Mouse (Mus musculus) layer of hippocampus, adult 8-10 months (tissue): Measurements from ENCODE around the gene Tm9sf2. TPM values are rescaled to one million over a fixed set of nuclear protein-coding genes. Genes with fewer than 3 reads are reported as not detected.
"Not testable (repeated sequence)": the region's sequence is repeated elsewhere in the genome, so short reads cannot be mapped to it uniquely, and the experiment has no call there.

Experiments
- DNase-seq, 2 experiments: peaks; one replicate each; pipeline ENCODE4 v3.0.0; 2022; ENCODE audit warnings: low spot score in 2 of 2
- total RNA-seq, 4 experiments: library from RNA; stranded (reverse); gene quantifications; 2 replicates each; pipeline ENCODE4 v1.2.4; 2022

Gene Tm9sf2
- 100 to 1,000 TPM in 3 of 4 experiments, 10 to 100 TPM in 1; 99.6 to 111 (median 105) TPM for total RNA-seq

DNA sequence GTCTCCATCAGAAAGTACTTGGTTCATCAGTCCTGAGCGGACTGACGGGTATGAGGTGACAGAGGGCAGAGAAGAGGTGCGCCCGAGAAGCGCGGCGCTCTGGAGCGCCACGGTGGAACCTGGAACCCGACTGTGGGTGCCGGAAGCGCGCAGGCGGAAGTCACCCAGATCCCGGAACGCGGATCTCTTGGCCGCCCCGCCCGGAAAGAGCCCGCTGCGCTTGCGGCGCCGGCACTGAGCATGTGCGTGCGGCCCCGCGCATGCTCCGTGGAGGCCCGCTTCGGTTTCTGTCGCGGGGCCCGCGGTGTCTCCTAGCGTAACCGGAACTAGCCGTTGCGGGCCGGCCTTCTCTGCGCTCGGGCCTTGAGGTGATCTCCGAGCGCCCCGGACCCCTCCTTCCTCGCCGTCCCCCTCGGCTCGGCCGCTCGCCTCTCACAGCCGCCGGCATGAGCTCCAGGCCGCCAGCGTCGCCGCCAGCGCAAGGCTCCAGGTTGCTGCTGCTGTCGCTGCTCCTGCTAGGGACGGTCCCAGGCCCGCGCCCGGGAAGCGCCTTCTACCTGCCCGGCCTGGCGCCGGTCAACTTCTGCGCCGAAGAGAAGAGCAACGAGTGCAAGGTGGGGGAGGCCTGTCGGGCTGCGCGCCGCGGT, at the start of gene Tm9sf2:
Gene Tm9sf2, plus strand, starts transcription at position 217 of the 647 bp plus-strand sequence.
- peak; percentile 89 to 93 for DNase-seq

GRCm38 (mm10) chr14:122057941-122058346, 48.9 kb upstream of the Tm9sf2 start:
- DNase-seq = no peak

GRCm38 (mm10) chr14:122060642-122061041, 46.2 kb upstream of the Tm9sf2 start:
- DNase-seq = peak; percentile 61 to 85

DNA sequence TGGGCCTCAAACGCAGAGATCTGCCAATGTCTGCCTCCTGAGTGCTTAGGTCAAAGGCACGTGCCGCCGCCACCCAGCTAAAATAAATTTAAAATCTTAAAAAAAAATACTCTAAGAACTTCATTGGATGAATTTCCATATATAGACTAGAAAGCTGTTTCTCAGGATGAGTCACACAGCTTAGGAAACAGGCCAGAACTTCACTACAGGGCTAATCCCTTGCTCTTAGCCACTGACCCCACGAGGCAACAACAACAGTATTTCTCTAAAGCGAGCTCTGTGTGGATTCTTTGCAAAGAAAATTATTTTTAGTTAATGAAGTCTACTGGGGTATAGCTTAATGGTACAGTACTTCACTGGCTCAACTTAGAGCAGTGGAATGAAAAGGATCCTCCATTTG, 45.5 kb upstream of the Tm9sf2 start:
- DNase-seq = no peak

- DNase-seq = no peak
Measured at GRCm38 (mm10) chr14:122062411-122063090, 44.3 kb upstream of the Tm9sf2 start.

DNA sequence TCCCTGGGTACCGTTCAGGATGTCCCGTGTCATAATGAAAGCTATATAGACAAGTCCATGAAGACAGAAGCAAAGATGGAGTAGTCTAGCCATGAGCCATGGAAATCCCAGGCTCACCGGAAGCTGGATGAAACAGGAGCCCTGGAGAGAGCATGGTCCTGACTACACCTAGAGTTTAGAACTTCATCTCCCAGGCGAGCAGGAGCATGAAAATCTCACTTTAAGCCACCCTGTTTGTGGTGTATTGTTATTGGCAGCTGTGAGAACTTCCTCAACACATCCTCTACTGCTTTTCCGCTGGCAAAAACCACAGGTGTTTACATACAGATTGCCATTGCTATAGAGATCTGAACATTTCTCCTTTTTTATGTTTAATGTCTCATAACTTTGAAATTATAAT, 43.2 kb upstream of the Tm9sf2 start:
- DNase-seq = no peak

- DNase-seq = peak; percentile 27 to 65
Measured at GRCm38 (mm10) chr14:122064519-122064918, 42.3 kb upstream of the Tm9sf2 start.

DNA sequence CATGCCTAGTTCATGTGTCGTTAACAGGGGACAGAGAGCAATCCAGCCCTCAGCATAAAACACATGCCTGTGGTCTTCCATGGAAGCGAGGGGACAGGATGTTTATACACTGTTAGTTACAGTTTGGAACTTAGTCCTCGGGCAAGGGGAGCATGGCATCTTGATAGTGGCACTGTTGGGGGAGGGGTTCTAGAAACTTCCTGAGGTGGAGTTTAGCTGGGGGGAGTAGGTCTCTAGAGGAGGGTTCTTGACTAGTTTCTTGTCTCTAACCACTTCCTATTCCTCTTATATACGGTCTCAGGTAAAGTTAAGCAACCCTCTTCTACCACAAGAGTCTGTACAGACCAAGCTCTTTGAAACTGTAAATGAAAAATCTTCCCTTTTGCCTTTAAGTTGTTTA, 40.6 kb upstream of the Tm9sf2 start:
- no peak for DNase-seq

GRCm38 (mm10) chr14:122068036-122068435, 38.8 kb upstream of the Tm9sf2 start:
- not testable (repeated sequence) for DNase-seq

- DNase-seq = no peak
Measured at GRCm38 (mm10) chr14:122068801-122069695, 37.8 kb upstream of the Tm9sf2 start.

DNA sequence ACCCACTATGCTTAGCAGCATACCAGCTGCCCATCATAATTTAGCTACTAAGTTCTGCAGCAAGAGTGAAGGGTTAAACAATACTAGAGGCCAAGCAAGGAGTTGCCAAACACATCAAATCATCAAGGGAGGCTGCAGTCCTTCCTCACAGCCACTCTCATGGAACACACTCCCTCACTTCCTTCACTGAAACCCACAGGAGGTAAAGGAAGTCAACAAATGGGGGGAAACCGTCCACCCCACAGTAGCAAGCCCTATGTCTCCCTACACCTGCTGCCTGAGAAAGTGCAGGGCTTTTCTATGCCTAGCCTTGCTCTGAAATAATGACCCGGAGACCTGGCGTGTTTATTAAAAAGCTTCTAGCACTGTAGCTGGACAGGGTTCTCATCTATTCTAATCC, 36.9 kb upstream of the Tm9sf2 start:
- no peak for DNase-seq

DNA sequence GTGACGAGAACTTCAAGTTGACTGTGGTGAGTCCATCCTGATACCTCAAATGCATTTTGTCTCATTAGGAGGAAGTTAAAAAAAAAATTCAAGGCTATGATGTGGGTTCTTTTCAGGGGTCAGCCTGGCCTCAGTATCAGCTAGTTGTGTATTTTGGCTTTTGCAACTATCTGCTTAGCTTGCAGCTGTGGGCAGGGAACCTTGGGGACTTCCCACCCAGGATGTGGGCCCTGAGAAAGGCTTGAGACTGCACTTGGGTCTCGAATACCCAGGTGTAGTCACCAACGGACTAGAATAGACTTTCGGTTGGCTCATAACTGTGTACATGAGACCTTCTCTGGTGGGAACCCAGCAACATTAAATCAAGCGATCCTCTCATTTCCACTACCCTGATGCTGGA, 33.4 kb upstream of the Tm9sf2 start:
- DNase-seq = no peak

- DNase-seq = no peak
Measured at GRCm38 (mm10) chr14:122074360-122074759, 32.5 kb upstream of the Tm9sf2 start.

- no peak for DNase-seq
Measured at GRCm38 (mm10) chr14:122075485-122076200, 31.2 kb upstream of the Tm9sf2 start.

GRCm38 (mm10) chr14:122077017-122077416, 29.8 kb upstream of the Tm9sf2 start:
- no peak for DNase-seq

GRCm38 (mm10) chr14:122079428-122079827, 27.4 kb upstream of the Tm9sf2 start:
- peak in 1 of 2 experiments; percentile 27 for DNase-seq

DNA sequence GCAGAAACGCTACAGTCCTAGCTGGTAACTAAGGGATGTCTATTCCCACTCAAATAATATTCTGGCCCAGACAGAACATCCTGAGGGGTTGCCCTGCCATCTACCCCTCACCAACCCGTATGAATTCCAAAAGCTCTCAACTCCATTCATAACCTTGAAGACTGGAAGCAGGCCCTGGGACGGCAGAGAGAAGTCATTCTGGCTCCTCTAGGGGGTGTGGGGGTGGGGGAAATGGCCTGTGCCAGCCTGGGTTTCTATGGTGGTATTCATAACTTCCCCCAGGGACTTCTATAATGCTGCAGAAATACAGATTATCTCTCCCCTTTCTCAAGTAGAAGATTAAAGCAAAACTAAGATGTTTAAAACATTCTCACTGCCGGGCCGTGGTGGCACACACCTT, 26.9 kb upstream of the Tm9sf2 start:
- no peak for DNase-seq

- DNase-seq = no peak
Measured at GRCm38 (mm10) chr14:122081308-122081707, 25.5 kb upstream of the Tm9sf2 start.

- DNase-seq = no peak
Measured at GRCm38 (mm10) chr14:122083499-122083898, 23.3 kb upstream of the Tm9sf2 start.

- no peak for DNase-seq
Measured at GRCm38 (mm10) chr14:122087956-122088355, 18.9 kb upstream of the Tm9sf2 start.

DNA sequence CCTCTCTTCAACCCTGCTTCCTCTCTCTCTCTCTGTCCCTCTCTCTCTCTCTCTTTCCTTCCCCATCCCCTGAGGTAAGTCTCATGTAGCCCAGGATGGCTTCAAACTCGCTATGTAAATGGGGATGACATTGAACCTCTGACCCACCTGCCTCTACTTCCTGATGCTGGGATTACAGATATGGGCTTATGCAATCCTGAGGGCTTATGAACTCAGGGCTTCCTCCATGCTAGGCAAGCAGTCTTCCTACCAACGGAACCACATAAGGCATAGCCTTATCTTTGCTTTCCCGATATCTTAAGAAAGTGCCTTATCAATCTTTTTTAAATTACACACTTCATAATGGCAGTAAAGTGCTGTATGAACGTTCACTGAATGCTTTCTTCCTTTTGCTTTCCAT, 14.5 kb upstream of the Tm9sf2 start:
- no peak for DNase-seq
